Mouse (Mus musculus): ENCODE measurements around the gene Cct7. TPM values are rescaled to one million over a fixed set of nuclear protein-coding genes. Genes with fewer than 3 reads are reported as not detected.

The Cct7 gene
- polyA plus RNA-seq, 1 experiment from 2014 or later = 395 TPM

DNA sequence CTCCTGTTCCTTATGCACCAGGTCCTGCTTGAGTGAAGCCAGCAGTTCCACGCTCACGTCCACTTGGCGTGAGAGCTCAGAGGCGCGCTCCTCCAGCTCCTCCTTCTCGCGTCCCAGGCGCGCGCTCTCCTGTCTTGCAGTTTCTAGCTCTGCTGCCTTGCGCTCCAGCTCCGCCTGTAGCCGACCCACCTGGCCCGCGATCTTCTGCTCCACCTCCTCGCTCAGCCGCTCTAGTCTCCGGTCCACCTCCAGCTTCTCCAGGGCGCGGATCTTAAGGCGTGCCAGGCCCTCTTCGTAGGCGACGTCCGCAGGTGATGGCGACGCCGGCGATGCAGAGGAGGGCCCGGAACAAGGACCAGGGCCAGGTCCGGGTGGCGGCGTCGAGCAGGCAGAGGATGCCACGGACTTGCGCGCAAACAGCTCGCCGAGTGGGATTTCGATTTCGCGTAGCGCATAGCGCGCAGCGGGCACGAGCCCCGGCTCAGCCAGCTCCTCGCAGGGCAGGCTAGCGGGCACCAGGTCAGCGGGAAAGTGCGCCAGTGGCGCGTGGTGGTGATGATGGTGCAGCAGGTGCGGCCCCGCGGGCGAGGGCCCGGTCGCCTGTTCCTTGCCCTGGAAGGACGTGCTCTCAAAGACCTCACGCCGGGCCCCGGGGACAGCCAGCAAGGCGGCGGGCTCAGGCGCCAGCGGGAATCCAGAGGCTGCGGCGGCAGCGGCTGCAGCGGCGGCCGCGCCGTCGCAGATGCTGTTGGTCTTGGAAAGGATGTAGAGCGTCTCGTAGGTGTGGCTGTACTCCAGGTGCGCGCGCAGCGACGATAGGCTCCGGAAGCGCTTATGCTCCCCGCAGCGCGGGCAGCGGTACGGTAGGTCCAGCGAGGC lies 32.8 kb downstream of the Cct7 start:
- Histone ChIP-seq H3K36me3 (no peaks in the 10 kb centered on the region), H3K4me1 (replicated peaks) (peaks cover 9% of the 10 kb centered on the region), H3K4me3 (peak overlapping the region; percentile 33), H3K9ac (no peak overlapping the region), H3K27ac (ENCODE audit: poor library complexity, severe bottlenecking) (no peak overlapping the region), H3K9me3 (replicated peaks) (peaks cover 5% of the 10 kb centered on the region; the same call in 1 of the 2 replicates), H3K4me2 (peak overlapping the region; percentile 53), H3K27me3 (replicated peaks) (peaks cover 94% of the 10 kb centered on the region)
- no peak; the same call in 1 of the 2 replicates for ATAC-seq (ENCODE audit: insufficient number of reproducible peaks, low FRiP score)
- WGBS = 4% methylated on average over 92 of the region's 92 CpGs

DNA sequence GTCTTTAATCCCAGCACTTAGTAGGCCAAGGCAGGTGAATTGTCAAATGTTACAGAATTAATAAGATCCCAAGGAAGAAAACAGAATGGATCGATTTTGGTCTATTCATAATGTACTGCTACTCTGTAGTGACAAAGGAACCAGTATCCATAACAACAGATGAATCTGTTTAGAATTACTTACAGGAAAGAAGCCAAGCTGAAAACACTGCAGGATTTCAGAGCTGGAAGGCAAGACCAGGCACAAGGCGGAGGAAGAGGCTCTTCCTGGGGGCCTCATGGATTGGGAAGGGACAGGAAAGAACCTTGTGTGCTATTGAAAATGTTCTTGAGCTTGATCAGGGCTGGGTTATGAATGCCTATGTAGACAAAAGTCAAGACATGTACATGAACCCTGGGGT lies 34.4 kb downstream of the Cct7 start:
- no peak for ATAC-seq (ENCODE audit: insufficient number of reproducible peaks, low FRiP score)
- H3K4me2 ChIP-seq = no peak overlapping the region
- peaks cover 84% of the 10 kb centered on the region for H3K27me3 ChIP-seq (replicated peaks)
- no peak overlapping the region for H3K27ac ChIP-seq (ENCODE audit: poor library complexity, severe bottlenecking)
- 62% methylated on average over 2 of the region's 2 CpGs for WGBS
- no peak overlapping the region for H3K4me3 ChIP-seq
- peaks cover 9% of the 10 kb centered on the region for H3K4me1 ChIP-seq (replicated peaks)
- peaks cover 5% of the 10 kb centered on the region; the same call in 1 of the 2 replicates for H3K9me3 ChIP-seq (replicated peaks)
- H3K36me3 ChIP-seq = no peaks in the 10 kb centered on the region
- H3K9ac ChIP-seq = no peak overlapping the region

DNA sequence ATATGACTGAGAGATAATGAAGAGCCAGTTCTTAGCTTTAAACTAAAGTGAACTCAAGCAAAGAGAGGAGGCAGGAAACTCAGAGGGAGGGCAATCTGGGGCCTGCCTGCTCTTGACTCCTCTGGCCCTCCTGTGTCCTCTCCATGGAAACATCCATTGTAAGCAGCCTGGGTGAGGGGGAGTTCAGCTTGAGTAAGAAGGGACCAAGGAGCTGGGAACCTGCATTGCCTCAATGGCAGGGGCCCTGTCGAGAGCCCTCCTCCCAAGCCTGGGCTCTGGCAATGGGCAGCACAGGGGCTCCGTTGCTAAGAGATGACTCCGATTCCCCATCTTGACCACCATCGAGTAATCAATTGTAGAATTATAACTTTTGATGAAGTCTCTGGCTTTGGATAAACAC lies 37.2 kb downstream of the Cct7 start:
- WGBS = 78% methylated on average over 4 of the region's 4 CpGs
- Histone ChIP-seq H3K9me3 (replicated peaks) (no peaks in the 10 kb centered on the region), H3K27ac (ENCODE audit: poor library complexity, severe bottlenecking) (no peak overlapping the region), H3K4me1 (replicated peaks) (peaks cover 9% of the 10 kb centered on the region), H3K4me2 (no peak overlapping the region), H3K9ac (no peak overlapping the region), H3K27me3 (replicated peaks) (peaks cover 57% of the 10 kb centered on the region), H3K36me3 (no peaks in the 10 kb centered on the region), H3K4me3 (no peak overlapping the region)
- ATAC-seq (ENCODE audit: insufficient number of reproducible peaks, low FRiP score) = no peak

DNA sequence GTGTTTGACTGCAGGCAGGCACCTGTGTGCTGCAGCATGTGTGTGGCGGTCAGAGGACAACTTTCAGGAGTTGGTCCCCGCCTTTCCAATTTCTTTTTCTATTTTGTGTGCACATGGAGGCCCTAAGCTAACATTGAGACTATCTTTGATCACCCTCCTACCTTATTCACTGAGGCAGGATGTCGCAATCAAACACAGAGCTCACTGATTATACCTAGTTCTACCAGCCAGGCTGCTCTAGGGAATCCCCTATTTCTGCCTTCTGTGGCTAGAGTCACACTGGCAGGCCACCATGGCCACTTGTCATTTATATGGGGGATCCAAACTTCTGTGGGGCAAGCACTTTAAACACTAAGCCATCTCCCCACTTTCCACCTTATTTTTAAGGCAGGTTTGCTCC lies 38.4 kb downstream of the Cct7 start:
- Histone ChIP-seq H3K4me1 (replicated peaks) (no peaks in the 10 kb centered on the region), H3K27ac (ENCODE audit: poor library complexity, severe bottlenecking) (no peak overlapping the region), H3K4me2 (no peak overlapping the region), H3K36me3 (no peaks in the 10 kb centered on the region), H3K4me3 (no peak overlapping the region), H3K9ac (no peak overlapping the region), H3K9me3 (replicated peaks) (no peaks in the 10 kb centered on the region), H3K27me3 (replicated peaks) (peaks cover 47% of the 10 kb centered on the region)
- ATAC-seq (ENCODE audit: insufficient number of reproducible peaks, low FRiP score) = no peak
- 73% methylated on average over 3 of the region's 3 CpGs for WGBS

DNA sequence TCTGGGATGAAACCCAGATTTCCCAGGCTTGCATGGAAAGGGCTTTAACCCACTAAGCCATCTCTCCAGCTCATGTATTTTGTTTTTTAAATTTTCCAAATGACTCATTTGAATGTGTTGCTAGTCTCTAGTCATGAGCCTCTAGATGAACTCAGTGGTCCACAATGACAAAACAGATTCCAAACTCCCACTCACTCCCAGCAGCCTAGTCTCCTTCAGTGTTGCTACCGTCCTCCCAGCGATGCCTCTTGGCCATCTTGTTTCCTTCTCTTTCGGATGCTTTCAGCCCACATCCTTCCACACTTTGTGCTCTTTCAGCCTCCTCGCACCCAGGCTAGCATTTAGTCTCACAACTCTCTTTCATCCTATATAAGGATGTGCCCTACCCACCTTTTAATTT lies 38.9 kb downstream of the Cct7 start:
- H3K27me3 ChIP-seq (replicated peaks) = peaks cover 42% of the 10 kb centered on the region
- WGBS = 82% methylated on average over 4 of the region's 4 CpGs

DNA sequence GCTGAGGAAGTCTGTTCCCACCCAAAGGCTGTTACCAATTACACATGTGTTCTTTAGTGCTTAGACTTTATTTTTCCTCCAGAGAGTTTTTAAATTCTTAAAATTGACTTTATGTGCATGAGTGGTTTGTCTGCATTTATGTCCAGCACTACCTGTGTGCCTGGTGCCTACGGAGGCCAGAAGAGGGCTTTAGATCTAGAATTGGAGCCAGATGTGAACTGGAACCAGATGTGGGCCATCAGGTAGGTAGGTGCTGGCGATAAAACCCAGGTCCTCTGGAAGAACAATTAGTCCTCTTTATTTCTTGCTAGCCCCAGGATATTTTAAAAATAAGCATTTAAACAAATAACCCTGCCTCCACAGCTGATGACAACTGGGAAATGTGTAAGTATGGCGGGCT lies 40.3 kb downstream of the Cct7 start:
- no peak overlapping the region for H3K9ac ChIP-seq
- no peak overlapping the region for H3K27ac ChIP-seq (ENCODE audit: poor library complexity, severe bottlenecking)
- no peak overlapping the region for H3K4me2 ChIP-seq
- H3K9me3 ChIP-seq (replicated peaks) = no peaks in the 10 kb centered on the region
- WGBS = 77% methylated on average over 3 of the region's 3 CpGs
- H3K36me3 ChIP-seq = no peaks in the 10 kb centered on the region
- H3K4me3 ChIP-seq = no peak overlapping the region
- ATAC-seq (ENCODE audit: insufficient number of reproducible peaks, low FRiP score) = no peak
- peaks cover 28% of the 10 kb centered on the region for H3K27me3 ChIP-seq (replicated peaks)
- no peaks in the 10 kb centered on the region for H3K4me1 ChIP-seq (replicated peaks)

More for the DNA sequence above, 38.9 kb downstream of the Cct7 start:
- no peaks in the 10 kb centered on the region for H3K9me3 ChIP-seq (replicated peaks)
- H3K4me3 ChIP-seq = no peak overlapping the region
- H3K4me1 ChIP-seq (replicated peaks) = no peaks in the 10 kb centered on the region
- no peaks in the 10 kb centered on the region for H3K36me3 ChIP-seq
- ATAC-seq (ENCODE audit: insufficient number of reproducible peaks, low FRiP score) = no peak
- no peak overlapping the region for H3K27ac ChIP-seq (ENCODE audit: poor library complexity, severe bottlenecking)
- no peak overlapping the region for H3K9ac ChIP-seq
- H3K4me2 ChIP-seq = no peak overlapping the region

DNA sequence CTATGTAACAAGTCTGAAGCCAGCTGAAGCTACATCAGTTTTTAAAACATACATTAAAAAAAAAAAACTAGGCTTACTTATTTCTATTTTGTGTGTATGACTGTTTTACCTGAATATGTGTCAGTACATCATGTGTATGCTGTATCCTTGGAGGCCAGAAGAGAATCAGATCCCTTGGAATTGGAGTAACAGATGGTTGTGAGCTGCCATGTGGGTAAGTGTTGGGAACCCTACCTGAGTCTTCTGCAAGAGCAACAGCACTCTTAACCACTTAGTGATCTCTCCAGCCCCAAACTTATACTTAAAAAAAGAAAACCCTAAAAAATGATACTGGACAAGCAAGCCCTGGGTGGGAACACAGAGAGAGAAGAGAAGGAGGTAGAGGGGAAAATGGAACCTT lies 45.7 kb downstream of the Cct7 start:
- H3K27me3 ChIP-seq (replicated peaks) = peaks cover 29% of the 10 kb centered on the region
- H3K9ac ChIP-seq = no peak overlapping the region
- H3K9me3 ChIP-seq (replicated peaks) = no peaks in the 10 kb centered on the region
- no peak for ATAC-seq (ENCODE audit: insufficient number of reproducible peaks, low FRiP score)
- H3K27ac ChIP-seq (ENCODE audit: poor library complexity, severe bottlenecking) = no peak overlapping the region
- H3K4me3 ChIP-seq = no peak overlapping the region
- no peak overlapping the region for H3K4me2 ChIP-seq
- H3K4me1 ChIP-seq (replicated peaks) = peaks cover 3% of the 10 kb centered on the region; the same call in 1 of the 2 replicates
- no peaks in the 10 kb centered on the region for H3K36me3 ChIP-seq

DNA sequence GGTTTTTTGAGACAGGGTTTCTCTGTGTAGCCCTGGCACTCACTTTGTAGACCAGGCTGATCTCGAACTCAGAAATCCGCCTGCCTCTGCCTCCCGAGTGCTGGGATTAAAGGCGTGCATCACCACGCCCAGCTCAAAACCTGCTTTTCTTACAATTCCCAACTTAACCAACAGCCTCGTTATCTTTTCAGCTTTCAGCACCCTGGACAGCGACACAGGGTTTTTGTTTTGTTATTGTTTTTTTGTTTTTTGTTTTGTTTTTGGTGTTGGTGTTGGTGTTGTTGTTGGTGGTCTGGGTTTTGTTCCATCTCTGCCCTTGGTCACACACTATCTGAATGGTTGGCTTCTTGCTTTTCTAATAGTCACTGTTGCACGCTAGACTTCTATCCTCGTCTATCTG lies 46.8 kb downstream of the Cct7 start:
- Histone ChIP-seq H3K4me3 (no peak overlapping the region), H3K27me3 (replicated peaks) (peaks cover 40% of the 10 kb centered on the region), H3K36me3 (no peaks in the 10 kb centered on the region), H3K4me1 (replicated peaks) (peaks cover 14% of the 10 kb centered on the region; the same call in 1 of the 2 replicates), H3K4me2 (no peak overlapping the region), H3K27ac (ENCODE audit: poor library complexity, severe bottlenecking) (no peak overlapping the region), H3K9ac (no peak overlapping the region), H3K9me3 (replicated peaks) (no peaks in the 10 kb centered on the region)
- ATAC-seq (ENCODE audit: insufficient number of reproducible peaks, low FRiP score) = no peak
- 53% methylated on average over 9 of the region's 9 CpGs for WGBS

DNA sequence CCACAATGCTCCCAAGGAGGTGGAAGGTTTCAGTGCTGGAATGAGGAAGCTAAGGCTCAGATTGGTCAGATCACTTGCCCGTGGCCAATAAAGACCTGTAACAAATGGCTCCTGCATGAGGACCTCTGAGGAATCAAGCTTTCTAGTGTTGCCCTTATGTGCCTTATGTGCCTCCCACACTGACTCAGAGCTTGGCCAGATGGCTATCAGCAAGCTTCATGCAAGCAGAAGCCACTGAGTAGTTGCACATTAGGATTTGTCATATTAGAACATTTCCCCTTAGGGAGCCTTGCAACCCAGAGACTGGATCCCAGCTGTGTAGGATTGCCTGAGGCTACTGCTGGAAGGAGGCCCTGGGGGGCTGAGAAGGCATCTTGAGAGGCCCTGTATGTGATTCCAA lies 49.1 kb downstream of the Cct7 start:
- Histone ChIP-seq H3K27ac (ENCODE audit: poor library complexity, severe bottlenecking) (no peak overlapping the region), H3K27me3 (replicated peaks) (peaks cover 60% of the 10 kb centered on the region), H3K9ac (no peak overlapping the region), H3K36me3 (no peaks in the 10 kb centered on the region), H3K4me1 (replicated peaks) (peaks cover 15% of the 10 kb centered on the region; the same call in 1 of the 2 replicates), H3K4me2 (no peak overlapping the region), H3K4me3 (no peak overlapping the region), H3K9me3 (replicated peaks) (no peaks in the 10 kb centered on the region)
- WGBS = 56% methylated on average over 1 of the region's 1 CpGs
- no peak for ATAC-seq (ENCODE audit: insufficient number of reproducible peaks, low FRiP score)

DNA sequence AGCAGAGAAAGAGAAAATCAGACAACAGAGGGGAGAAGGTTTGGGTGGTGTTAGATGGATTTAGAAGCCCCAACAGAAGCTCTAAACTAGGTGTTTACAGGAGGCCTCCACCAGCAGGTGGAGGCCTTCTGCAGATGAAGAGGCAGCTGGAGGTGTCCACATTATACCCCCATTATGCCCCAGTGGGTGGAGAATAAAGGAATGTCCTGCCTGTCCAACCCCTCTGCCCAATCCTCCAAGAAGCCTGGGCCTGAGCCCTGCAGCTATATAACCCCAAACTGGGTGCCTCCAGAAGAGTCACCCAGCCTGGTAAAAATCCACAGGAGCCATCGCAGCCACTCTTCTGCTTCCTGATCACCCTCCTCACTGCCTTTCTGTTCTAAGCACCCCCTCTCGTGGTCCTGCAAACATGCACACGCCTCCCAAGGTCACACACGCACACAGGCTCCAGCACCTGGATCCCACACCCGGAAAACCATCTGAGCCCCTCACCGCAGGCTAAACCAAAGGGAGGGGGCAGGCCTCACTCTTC lies 50.3 kb downstream of the Cct7 start:
- Histone ChIP-seq H3K27ac (ENCODE audit: poor library complexity, severe bottlenecking) (no peak overlapping the region), H3K27me3 (replicated peaks) (peaks cover 67% of the 10 kb centered on the region), H3K4me2 (no peak overlapping the region), H3K4me3 (peak overlapping the region; percentile 77; the same call in 1 of the 2 replicates), H3K9ac (no peak overlapping the region), H3K4me1 (replicated peaks) (peaks cover 15% of the 10 kb centered on the region; the same call in 1 of the 2 replicates), H3K36me3 (no peaks in the 10 kb centered on the region), H3K9me3 (replicated peaks) (no peaks in the 10 kb centered on the region)
- ATAC-seq (ENCODE audit: insufficient number of reproducible peaks, low FRiP score) = no peak
- WGBS = 16% methylated on average over 6 of the region's 6 CpGs

DNA sequence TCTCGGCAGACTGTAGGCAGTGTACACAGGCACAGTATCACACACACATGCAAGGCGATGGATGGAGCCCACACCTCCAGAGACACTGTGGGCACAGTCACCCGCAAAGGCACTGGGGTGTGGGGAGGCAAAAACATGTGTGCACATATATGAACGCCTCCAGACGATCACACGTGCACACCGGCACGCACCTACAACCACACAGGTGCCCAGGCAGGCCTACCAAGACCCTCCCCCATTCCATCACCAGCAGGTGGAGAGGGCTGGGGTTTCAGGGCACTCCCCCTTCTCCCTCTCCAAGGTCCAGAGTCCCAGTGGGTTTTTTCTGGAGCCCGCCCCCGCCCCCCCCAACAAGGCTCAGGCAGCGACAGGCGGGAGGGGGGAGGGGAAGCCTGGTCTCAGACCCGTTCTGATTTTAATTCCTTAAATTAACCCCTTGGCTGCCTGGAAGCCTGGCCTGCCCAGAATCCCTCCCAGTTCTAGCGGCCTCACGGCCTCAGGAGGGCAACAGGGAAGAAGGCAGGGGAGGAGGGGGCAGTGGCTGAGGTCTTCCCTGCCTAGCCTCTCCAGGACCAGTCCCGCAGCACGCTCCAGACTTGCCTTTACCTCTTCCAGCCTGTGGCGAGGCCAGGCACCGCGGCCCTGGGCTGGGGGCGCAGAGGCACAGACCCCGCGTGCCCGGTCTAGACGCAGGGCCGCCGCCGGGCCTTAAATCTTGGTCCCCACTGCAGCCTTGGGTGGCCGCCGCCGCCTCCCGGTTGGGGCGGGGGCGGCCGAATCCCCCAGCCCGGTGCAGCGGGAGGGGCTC lies 51.0 kb downstream of the Cct7 start:
- Histone ChIP-seq H3K4me2 (peak overlapping the region; percentile 97), H3K9me3 (replicated peaks) (no peaks in the 10 kb centered on the region), H3K4me1 (replicated peaks) (peaks cover 15% of the 10 kb centered on the region; the same call in 1 of the 2 replicates), H3K9ac (peak overlapping the region; percentile 72), H3K36me3 (no peaks in the 10 kb centered on the region), H3K27ac (ENCODE audit: poor library complexity, severe bottlenecking) (no peak overlapping the region), H3K27me3 (replicated peaks) (peaks cover 72% of the 10 kb centered on the region), H3K4me3 (peak overlapping the region; percentile 77)
- peak; percentile 48; the same call in 1 of the 2 replicates for ATAC-seq (ENCODE audit: insufficient number of reproducible peaks, low FRiP score)
- WGBS = 2% methylated on average over 36 of the region's 37 CpGs

All from heart, embryonic 12.5 days (tissue).